Mouse (Mus musculus) left cerebral cortex, postnatal 36 days (tissue): Measurements from ENCODE around the gene Dll4. TPM values are rescaled to one million over a fixed set of nuclear protein-coding genes. Genes with fewer than 3 reads are reported as not detected.

Source experiments
- DNase-seq, 2 experiments: peaks; one replicate each; pipeline ENCODE4 v3.0.0; 2021 to 2022; ENCODE audit warnings: low spot score in 2 of 2, mixed read lengths in 1 of 2
- intact Hi-C: fragments of 180-260 bp; cut with DNase I; formaldehyde crosslinking; loops from one replicate; pipeline ENCODE4 v1.15.1; 2025
- total RNA-seq, 2 experiments: library from RNA; stranded (reverse); gene quantifications; 2 replicates each; pipeline ENCODE4 v1.2.3; 2021

The Dll4 gene
- total RNA-seq, result 1 to 10 TPM; 3.2 to 3.8 TPM

DNA sequence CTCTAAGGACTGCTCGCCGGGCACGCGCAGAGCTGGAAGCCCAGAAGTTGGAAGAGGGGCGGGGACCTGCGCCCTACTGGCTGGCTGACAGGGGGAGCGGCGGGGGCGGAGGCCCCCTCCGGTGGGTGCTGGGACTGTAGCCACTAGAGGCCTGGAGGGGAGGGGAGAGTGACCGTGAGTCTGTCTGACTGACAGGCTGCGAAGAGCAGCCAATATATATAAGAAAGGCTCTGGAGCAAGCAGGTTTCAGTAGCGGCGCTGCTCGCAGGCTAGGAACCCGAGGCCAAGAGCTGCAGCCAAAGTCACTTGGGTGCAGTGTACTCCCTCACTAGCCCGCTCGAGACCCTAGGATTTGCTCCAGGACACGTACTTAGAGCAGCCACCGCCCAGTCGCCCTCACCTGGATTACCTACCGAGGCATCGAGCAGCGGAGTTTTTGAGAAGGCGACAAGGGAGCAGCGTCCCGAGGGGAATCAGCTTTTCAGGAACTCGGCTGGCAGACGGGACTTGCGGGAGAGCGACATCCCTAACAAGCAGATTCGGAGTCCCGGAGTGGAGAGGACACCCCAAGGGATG is at the start of gene Dll4:
TSS of gene Dll4 (plus strand) at position 217 of the 576 bp plus-strand sequence.
- DNase-seq, result no peak
- intact Hi-C loops, result loop anchor here (5.0 kb wide), 1 partner anchor 87 kb away; no protein-coding TSS in a partner anchor

DNA sequence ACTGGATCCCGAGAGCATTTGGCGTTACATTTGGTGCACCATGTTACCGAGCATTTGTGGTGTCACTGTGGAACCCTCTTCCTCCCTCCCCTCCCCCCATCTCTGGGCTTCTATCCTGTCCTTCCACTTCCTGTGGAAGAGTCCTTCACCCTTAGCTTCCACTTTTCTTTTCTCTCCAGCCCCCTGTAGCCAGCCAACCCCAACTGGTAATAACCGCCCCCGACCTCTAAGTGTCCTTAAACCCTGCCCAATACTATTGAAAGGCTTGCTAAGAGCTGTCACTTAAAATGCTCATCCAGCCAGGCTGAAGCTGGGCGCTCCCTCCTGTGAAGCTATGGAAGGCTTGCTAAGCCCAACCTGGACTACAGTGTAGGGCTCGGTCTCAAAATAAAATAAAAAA is 48.7 kb upstream of the Dll4 start:
- intact Hi-C loops, result no loop called here
- DNase-seq, result no peak

DNA sequence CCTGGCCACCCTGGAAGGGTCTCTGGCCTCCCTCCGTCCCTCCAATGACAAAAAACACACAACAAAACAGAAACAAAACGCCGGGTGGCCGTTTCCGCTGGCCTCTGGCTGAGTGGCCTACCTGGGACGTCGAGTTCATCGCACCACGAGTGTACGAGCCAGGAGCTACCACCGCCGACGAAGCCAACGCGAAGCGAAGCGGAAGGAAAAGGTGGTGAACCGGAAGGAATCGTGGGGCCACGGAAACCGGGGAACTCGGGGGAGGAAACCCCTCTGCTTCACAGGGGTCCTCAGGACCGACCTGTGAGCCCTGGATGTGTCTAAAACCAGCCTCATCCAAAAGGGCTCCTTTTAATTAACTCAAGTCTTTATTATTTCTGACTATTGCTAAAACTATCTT is 47.8 kb upstream of the Dll4 start:
- intact Hi-C loops, result no loop called here
- DNase-seq, result no peak

DNA sequence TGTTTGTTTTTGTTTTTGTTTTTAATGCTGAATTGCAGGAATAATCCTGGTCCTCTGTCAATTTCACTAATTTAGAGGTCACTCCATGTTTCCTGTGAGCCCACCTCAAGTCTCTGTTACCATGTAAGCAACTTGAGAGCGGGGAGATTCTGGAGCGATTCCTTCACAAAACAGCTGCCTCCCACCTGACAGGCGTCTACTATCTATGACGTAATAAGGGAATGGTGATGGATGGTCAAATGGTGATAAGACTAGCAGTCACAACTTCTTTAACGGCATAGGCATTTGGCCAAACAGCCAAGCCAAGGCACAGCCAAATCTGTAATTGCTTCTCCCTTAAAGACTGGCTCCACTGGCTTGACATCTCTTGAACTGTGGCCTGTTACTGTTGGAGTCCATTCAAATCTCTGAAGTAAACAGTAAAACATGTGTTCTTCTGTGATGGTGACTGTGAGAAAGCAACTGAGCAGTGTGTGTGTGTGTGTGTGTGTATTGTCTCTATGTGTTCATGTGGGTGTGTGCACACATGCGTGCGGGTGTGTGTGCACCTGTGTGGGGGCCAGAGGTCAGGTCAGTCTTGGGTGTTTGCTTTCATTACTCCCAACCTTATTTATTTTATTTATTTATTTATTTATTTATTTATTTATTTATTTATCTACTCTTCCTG is 43.6 kb upstream of the Dll4 start:
- intact Hi-C loops, result no loop called here
- no peak for DNase-seq

GRCm38 (mm10) chr2:119287372-119287771 is 38.2 kb upstream of the Dll4 start:
- DNase-seq, result no peak
- intact Hi-C loops, result loop anchor here (5.0 kb wide), 2 partner anchors 190 to 250 kb away; partner anchors contain the start of gene Ino80

- peak; percentile 99 for DNase-seq
- intact Hi-C loops, result loop anchor here (2.0 to 5.0 kb wide), 4 partner anchors 38 to 251 kb away; partner anchors contain the start of genes Dnajc17, Ino80 and Zfyve19
Observed at GRCm38 (mm10) chr2:119288270-119288882, 37.2 kb upstream of the Dll4 start, which contains the start of gene Vps18. TSS of gene Vps18 (plus strand) at chr2:119288740.

DNA sequence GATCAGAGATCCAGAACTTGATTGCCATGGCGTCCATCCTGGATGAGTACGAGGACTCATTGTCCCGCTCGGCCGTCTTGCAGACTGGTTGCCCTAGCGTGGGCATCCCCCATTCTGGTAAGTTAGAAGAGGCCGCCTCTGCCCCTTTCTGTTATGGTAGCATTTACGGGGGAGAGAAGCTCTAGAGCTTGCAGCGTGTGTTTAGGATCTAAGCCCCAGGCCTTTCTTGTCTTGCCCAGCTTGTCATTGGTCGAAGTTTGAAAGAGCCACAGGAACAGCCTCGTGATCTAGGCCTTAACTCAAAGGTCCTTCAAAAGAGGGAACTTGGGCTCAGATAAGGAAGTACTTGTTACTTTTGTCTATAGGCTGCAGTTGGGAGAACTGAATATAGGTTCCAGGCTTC is 36.6 kb upstream of the Dll4 start:
- no peak for DNase-seq
- intact Hi-C loops, result loop anchor here (2.0 to 5.0 kb wide), 4 partner anchors 38 to 252 kb away; partner anchors contain the start of genes Dnajc17, Ino80 and Zfyve19

DNA sequence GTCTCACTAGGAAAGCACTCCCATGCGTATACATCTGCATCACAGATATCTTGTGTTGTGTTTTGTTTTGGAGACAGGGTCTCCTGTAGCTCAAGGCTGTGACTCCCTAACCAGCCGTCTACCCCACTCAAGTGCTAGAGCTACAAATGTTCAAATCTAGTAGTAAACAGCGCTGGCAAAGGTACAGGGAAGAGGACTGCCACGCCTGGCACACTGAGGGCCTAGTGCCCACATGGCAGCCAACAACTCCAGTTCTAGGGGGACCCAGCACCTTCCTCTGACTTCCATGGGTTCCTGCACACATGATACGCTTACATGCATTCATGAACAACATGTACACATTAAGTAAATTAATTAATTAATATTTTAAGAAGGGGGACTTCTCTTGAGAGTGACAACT is 33.3 kb upstream of the Dll4 start:
- no peak for DNase-seq
- intact Hi-C loops, result loop anchor here (10.0 kb wide), 1 partner anchor 223 kb away; no protein-coding TSS in a partner anchor

GRCm38 (mm10) chr2:119292852-119293251 is 32.7 kb upstream of the Dll4 start:
- DNase-seq, result no peak
- intact Hi-C loops, result loop anchor here (10.0 kb wide), 1 partner anchor 222 kb away; no protein-coding TSS in a partner anchor

DNA sequence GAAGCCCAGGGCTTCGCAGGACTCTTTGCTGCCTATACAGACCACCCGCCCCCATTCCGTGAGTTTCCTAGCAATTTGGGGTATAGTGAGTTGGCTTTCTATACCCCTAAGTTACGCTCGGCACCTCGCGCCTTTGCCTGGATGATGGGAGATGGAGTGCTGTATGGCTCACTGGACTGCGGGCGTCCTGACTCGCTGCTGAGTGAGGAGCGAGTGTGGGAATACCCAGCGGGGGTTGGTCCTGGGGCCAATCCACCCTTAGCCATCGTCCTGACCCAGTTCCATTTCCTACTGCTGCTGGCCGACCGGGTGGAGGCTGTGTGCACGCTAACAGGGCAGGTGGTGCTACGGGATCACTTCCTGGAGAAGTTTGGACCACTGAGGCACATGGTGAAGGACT is 32.3 kb upstream of the Dll4 start:
- no peak for DNase-seq

DNA sequence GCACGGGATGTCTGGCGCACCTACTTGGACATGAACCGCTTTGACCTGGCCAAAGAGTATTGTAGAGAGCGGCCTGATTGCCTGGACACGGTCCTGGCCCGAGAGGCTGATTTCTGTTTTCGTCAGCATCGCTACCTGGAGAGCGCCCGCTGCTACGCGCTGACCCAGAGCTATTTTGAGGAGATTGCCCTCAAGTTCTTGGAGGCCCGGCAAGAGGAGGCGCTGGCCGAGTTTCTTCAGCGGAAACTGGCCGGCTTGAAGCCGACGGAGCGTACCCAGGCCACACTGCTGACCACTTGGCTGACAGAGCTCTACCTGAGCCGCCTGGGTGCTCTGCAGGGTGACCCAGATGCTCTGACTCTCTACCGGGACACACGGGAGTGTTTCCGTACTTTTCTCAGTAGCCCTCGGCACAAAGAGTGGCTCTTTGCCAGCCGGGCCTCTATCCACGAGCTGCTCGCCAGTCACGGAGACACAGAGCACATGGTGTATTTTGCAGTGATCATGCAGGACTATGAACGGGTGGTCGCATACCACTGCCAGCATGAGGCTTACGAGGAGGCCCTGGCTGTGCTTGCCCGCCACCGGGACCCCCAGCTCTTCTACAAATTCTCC is 31.7 kb upstream of the Dll4 start:
- intact Hi-C loops, result loop anchor here (10.0 kb wide), 1 partner anchor 221 kb away; no protein-coding TSS in a partner anchor

More for the DNA sequence above, 32.3 kb upstream of the Dll4 start:
- intact Hi-C loops, result loop anchor here (10.0 kb wide), 1 partner anchor 221 kb away; no protein-coding TSS in a partner anchor

DNA sequence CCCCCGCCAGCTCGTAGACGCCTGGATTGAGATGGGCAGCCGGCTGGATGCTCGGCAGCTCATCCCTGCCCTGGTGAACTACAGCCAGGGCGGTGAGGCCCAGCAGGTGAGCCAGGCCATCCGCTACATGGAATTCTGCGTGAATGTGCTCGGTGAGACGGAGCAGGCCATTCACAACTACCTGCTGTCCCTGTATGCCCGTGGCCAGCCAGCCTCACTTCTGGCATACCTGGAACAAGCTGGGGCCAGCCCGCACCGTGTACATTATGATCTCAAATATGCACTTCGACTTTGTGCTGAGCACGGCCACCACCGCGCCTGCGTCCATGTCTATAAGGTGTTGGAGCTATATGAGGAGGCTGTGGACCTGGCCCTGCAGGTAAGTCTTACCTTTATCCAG is 31.2 kb upstream of the Dll4 start:
- intact Hi-C loops, result loop anchor here (10.0 kb wide), 1 partner anchor 220 kb away; no protein-coding TSS in a partner anchor
- DNase-seq, result no peak

More for the DNA sequence above, 31.7 kb upstream of the Dll4 start:
- DNase-seq, result no peak

DNA sequence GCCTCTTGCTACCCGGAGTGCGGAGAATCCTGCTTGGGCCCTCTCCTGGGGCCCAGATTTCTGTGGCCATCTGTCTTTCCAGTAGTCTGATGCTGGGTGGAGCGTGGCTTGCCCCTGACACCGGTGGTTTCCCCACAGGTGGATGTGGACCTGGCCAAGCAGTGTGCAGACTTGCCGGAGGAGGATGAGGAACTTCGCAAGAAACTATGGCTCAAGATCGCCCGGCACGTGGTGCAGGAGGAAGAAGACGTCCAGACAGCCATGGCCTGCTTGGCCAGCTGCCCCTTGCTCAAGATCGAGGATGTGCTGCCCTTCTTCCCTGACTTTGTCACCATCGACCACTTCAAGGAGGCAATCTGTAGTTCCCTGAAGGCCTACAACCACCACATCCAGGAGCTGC is 28.8 kb upstream of the Dll4 start:
- intact Hi-C loops, result loop anchor here (5.0 to 10.0 kb wide), 2 partner anchors 141 to 218 kb away; no protein-coding TSS in a partner anchor
- no peak for DNase-seq

DNA sequence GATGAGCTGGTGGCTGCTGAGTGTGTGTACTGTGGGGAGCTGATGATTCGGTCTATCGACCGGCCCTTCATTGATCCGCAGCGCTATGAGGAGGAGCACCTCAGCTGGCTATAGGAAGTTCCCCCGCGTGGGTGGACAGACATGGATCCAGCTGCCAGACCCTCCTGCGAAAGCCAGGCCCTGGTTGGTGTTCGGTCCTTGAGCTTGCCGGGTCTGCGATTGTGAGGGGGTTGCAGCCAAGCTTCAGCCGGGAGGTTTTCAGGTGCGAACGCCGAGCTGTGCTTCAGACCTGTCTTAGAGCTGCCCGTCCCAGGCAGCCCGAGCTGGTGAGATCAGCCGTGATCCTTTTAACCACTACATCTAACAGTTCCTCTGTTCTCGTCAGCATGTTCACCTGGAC is 28.1 kb upstream of the Dll4 start:
- intact Hi-C loops, result loop anchor here (5.0 to 10.0 kb wide), 2 partner anchors 140 to 217 kb away; no protein-coding TSS in a partner anchor
- no peak for DNase-seq

DNA sequence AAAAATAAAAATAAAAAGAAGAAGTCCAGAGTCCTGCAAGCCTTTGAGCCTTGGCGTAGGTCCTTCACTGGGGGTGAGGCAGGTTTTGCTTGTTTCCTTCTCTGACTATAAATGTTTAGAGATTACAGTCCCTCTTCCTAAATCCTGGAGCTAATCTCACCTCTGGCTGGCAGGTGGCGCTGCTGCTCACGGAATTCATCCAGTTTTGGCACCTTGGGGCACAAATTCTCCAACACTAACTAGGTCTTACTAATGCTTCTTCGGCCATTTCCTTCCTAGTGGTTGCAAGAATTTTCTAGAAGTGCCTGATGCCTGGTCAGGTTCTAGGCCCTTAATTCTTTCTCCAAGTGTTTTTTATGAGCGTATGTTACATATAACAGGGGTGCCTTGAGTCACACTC is 27.3 kb upstream of the Dll4 start:
- intact Hi-C loops, result loop anchor here (5.0 to 10.0 kb wide), 2 partner anchors 139 to 216 kb away; no protein-coding TSS in a partner anchor

DNA sequence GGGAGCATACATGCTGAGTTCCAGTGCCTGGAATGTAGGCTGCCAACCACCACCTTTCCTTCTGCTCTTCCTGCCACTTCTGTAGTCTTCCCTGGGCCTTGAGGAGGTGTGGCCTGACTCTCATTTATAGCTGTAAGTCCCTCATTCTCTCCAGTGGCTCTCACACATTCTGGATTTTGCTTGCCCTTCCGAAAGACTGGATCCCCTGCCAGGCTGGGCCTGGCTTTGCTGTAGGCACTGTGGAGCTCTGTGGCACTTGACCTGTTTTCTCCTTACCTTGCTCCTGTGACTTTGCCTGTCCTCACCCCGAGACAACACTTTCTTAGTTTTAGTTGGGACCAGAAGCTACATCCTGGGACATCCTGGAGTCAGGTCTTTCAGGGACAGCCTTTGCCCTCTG is 26.7 kb upstream of the Dll4 start:
- no peak for DNase-seq
- intact Hi-C loops, result loop anchor here (5.0 to 10.0 kb wide), 2 partner anchors 138 to 216 kb away; no protein-coding TSS in a partner anchor

More for the DNA sequence above, 27.3 kb upstream of the Dll4 start:
- peak in 1 of 2 experiments; percentile 49 for DNase-seq

DNA sequence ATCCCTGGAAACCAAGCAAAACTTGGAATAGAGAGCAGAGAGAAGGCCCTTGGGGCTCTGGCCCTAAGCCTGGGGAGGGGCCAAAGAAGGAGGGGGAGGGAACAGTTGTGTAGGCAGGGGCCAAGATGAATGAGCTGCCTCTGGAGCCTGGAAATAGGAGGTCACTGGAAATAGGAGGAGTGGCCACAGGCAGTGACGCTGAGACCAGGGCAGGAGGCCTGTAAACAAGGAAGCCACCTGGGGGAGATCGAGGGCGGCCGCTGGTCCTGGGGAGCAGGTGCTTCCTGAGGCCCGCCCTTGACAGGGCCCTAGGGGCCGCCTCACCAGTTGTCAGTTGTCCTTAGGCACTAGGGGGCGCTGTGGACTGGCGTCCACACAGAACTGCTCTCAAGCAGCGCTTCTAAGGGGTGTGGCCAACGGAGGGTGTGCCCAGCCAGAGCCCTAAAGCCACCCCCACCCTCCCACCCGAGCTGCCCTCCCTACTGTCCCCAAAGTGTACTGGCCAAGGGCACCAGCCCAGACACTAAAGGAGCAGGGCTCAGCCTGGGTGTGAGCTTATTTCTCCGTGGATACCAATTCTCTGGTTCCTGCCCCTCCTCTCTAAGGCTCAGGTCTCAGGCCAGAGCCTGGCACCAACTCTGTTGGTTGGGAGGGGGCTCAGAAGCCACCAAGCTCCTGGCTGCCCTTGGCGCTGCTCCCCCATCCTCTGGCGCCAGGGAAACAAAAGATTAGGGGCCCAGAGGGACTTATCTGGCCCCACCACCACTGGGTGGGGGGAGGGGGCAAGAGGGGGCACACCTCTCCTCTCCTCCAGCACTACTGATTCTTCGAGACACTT is 25.4 kb upstream of the Dll4 start:
- intact Hi-C loops, result loop anchor here (2.0 to 10.0 kb wide), 4 partner anchors 37 to 215 kb away; no protein-coding TSS in a partner anchor
- DNase-seq, result no peak

DNA sequence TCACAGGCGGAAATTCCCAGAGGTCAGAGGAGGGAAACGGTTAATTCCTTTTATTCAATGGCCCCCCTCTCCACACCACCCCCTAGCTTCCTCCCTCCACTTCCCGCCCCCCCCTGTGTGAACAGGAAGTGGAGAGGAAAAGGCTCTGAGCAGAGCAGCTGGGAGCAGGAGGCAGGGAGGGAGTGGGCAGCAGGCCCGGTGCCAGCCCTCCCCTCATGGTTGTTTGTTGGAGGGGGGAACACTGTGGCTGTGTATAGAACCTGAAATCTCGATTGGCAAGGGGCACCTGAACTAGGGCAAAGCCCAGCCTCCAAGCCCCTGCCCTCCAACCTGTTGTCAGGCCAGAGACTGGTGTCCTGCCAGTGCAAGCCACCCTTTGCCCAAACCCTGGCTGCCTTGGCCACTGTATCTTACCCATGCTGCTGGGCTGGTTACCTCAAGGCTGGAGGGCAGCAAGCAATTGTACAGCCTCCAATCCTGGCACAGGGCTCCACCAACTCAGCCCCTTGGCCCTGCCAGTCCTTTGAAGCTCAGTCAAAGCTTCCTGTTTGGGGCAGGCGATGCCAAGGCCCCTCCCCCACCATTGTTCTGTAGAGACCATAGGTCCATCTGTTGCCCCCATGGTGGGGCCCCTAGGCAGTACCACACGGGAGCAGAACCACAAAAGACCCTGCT is 24.6 kb upstream of the Dll4 start:
- no peak for DNase-seq
- intact Hi-C loops, result loop anchor here (2.0 to 5.0 kb wide), 2 partner anchors 36 to 110 kb away; no protein-coding TSS in a partner anchor
